Mouse (Mus musculus): ENCODE data around the gene Pafah1b3.

- TF ChIP-seq CTCF (IDR thresholded peaks at IDR 0.05; ENCODE audit: insufficient read depth, low read length) (no peak), POLR2A (IDR thresholded peaks at IDR 0.05; ENCODE audit: borderline replicate concordance, extremely low read depth, low read depth, low read length) (peak; percentile 3; the same call in 1 of the 2 replicates)
These were observed 48.3 kb downstream of the Pafah1b3 start for GRCm38 (mm10) chr7:25249314-25250140.
